In the genomic region with DNA sequence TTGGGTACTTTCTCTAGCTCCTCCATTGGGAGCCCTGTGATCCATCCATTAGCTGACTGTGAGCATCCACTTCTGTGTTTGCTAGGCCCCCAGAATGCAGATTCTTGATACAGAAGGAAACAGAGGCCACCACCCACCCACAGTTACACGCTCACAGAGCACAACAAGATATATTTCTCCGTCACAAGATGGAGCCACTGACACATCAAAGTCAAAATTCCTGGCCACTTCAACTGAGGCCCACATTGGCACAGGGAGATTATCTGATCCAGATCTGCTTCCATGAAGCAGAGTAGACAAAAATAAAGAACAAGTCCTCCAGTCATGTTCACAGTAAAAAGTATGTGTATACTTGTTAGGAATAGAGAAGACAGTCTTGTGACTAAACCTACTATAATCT, we compare ENCODE assay signal across 9 mouse cellular contexts. TPM values are rescaled to one million over a fixed set of nuclear protein-coding genes. Genes with fewer than 3 reads are reported as not detected.
A peak's percentile ranks its signal among the peaks of the same experiment; 100 is the strongest.
DNase-seq lines count a peak whose midpoint lies in the region; ATAC-seq lines count a peak whose summit lies in the region.
"Had no signal": no experiment of that assay in that cellular context is flagged by ENCODE, and none has a peak within 500 bp of the region (broad histone marks: within the 10 kb centered on the region; RNA-seq: fewer than 3 reads in every experiment).

No protein-coding gene starts in this region.

- H3K9me3 ChIP-seq in hindbrain, embryonic 16.5 days (ENCODE audit: control insufficient read depth, low read length) = no peaks in the 10 kb centered on the region
- H3K9me3 ChIP-seq in hindbrain, embryonic 12.5 days (replicated peaks) = no peaks in the 10 kb centered on the region

- 38% methylated on average over 2 of the region's 2 CpGs for WGBS in hindbrain, embryonic 16.5 days
- 47% methylated on average over 2 of the region's 2 CpGs for WGBS in hindbrain, embryonic 12.5 days

- no peak overlapping the region for H3K9ac ChIP-seq in hindbrain, embryonic 16.5 days (ENCODE audit: low read depth, low read length)
- no peak overlapping the region for H3K9ac ChIP-seq in hindbrain, embryonic 12.5 days

- peak; percentile 30 to 71 for DNase-seq in adrenal gland, adult (ENCODE audit: inconsistent age in 2 of 2, low spot score in 1 of 2)
- no peak for DNase-seq in adrenal gland, adult 18-20 months (ENCODE audit: low spot score in 2 of 2)
- DNase-seq in 416B (ENCODE audit: low read depth) = peak; percentile 62
- peak; percentile 14 for DNase-seq in embryo, embryonic 11.5 days (ENCODE audit: low read depth, low spot score)
- peak; percentile 29 for DNase-seq in retina, postnatal 7 days (ENCODE audit: low read depth, low spot score)
- DNase-seq in ovary, adult 18-20 months (ENCODE audit: low spot score) = no peak

- no peaks in the 10 kb centered on the region for H3K27me3 ChIP-seq in hindbrain, embryonic 16.5 days (replicated peaks; ENCODE audit: control insufficient read depth, insufficient read depth, low read length)
- no peaks in the 10 kb centered on the region for H3K27me3 ChIP-seq in hindbrain, embryonic 12.5 days

- H3K4me2 ChIP-seq in hindbrain, embryonic 16.5 days (ENCODE audit: low read length) = no peak overlapping the region
- no peak overlapping the region for H3K4me2 ChIP-seq in hindbrain, embryonic 12.5 days (replicated peaks)

- H3K4me3 ChIP-seq in hindbrain, embryonic 16.5 days (ENCODE audit: low read length) = no peak overlapping the region
- no peak overlapping the region for H3K4me3 ChIP-seq in hindbrain, embryonic 12.5 days

- H3K36me3 ChIP-seq in hindbrain, embryonic 16.5 days (ENCODE audit: control insufficient read depth, insufficient read depth, low read length) = no peaks in the 10 kb centered on the region
- no peaks in the 10 kb centered on the region for H3K36me3 ChIP-seq in hindbrain, embryonic 12.5 days

- no peak overlapping the region for H3K27ac ChIP-seq in hindbrain, embryonic 16.5 days (ENCODE audit: low read depth, low read length)
- no peak overlapping the region for H3K27ac ChIP-seq in hindbrain, embryonic 12.5 days

- no peaks in the 10 kb centered on the region for H3K4me1 ChIP-seq in hindbrain, embryonic 16.5 days (ENCODE audit: control insufficient read depth, insufficient read depth, low read depth, low read length)
- no peaks in the 10 kb centered on the region for H3K4me1 ChIP-seq in hindbrain, embryonic 12.5 days

- ATAC-seq in hindbrain, embryonic 16.5 days = 0 out of 2 replicates have a peak, but pooled peaks have one; percentile 63
- ATAC-seq in hindbrain, embryonic 12.5 days (ENCODE audit: low FRiP score) = no peak

RNA-seq across cellular contexts. Expression of a gene that starts 6.8 kb away (rescaled TPM):
- total RNA-seq in adrenal gland, adult 18-20 months (2021) = 1 to 10 TPM; 6.5 to 8.3 TPM
- 21.9 and 23.4 TPM in 2 replicates for polyA plus RNA-seq in hindbrain, embryonic 16.5 days (2015; fragmentation: Nextera tagmentation; extraction: Ambion mirVana)
- 15.2 and 15.7 TPM in 2 replicates for polyA plus RNA-seq in hindbrain, embryonic 12.5 days (2016; fragmentation: Nextera tagmentation; extraction: Ambion mirVana)
- total RNA-seq: neutrophil, adult 5-6 weeks had no signal

RNA-seq across cellular contexts. Expression of a gene that starts 39.6 kb away (rescaled TPM):
- 10 to 100 TPM; 46.2 to 60.4 TPM for total RNA-seq in adrenal gland, adult 18-20 months (2021)
- 14.3 and 15.7 TPM in 2 replicates for polyA plus RNA-seq in hindbrain, embryonic 16.5 days (2015; fragmentation: Nextera tagmentation; extraction: Ambion mirVana)
- polyA plus RNA-seq in hindbrain, embryonic 12.5 days (2016; fragmentation: Nextera tagmentation; extraction: Ambion mirVana) = 29.2 and 31.7 TPM in 2 replicates

Comparison
In these comparisons a context has a peak if more than half of its experiments do, and no peak if none do; other contexts are left out.
1. DNase-seq: peak in adrenal gland, adult (2 of 2), 416B (single experiment), embryo, embryonic 11.5 days (single experiment) and retina, postnatal 7 days (single experiment); none in adrenal gland, adult 18-20 months (0 of 2) and ovary, adult 18-20 months (single experiment).